Mouse (Mus musculus): ENCODE data around the gene Adarb1. TPM values are rescaled to one million over a fixed set of nuclear protein-coding genes. Genes with fewer than 3 reads are reported as not detected.

The Adarb1 gene
- total RNA-seq, 2 experiments from 2014 or later: 16.7 to 19.7 TPM

DNA sequence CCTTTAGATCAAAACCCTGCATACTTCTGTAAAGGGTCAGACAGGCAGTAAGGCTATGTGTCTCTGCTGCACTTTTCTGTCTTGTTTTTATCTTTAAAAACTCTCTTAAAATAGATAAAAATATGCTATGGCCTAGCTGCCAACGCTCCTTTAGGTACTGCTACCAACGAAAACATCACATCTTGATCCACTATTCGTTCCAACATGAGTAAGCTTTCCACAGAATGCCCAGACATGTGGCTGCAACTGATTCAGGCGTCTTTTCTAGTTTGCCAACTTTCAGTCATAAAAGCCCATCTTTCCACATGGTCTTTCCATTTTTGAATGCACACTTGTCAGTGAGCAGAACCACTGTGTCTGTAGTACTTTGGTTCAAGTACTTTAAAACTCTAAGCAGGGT is 77.0 kb downstream of the Adarb1 start:
- no peak for DNase-seq (ENCODE audit: low spot score)
- intact Hi-C loops (cut with DNase I): no loop called here

- intact Hi-C loops (cut with DNase I): no loop called here
- no peak for DNase-seq (ENCODE audit: low spot score)
These were observed 78.2 kb downstream of the Adarb1 start for GRCm38 (mm10) chr10:77339871-77340341.

GRCm38 (mm10) chr10:77333518-77333917 is 84.6 kb downstream of the Adarb1 start:
- DNase-seq (ENCODE audit: low spot score): no peak
- intact Hi-C loops (cut with DNase I): no loop called here

DNA sequence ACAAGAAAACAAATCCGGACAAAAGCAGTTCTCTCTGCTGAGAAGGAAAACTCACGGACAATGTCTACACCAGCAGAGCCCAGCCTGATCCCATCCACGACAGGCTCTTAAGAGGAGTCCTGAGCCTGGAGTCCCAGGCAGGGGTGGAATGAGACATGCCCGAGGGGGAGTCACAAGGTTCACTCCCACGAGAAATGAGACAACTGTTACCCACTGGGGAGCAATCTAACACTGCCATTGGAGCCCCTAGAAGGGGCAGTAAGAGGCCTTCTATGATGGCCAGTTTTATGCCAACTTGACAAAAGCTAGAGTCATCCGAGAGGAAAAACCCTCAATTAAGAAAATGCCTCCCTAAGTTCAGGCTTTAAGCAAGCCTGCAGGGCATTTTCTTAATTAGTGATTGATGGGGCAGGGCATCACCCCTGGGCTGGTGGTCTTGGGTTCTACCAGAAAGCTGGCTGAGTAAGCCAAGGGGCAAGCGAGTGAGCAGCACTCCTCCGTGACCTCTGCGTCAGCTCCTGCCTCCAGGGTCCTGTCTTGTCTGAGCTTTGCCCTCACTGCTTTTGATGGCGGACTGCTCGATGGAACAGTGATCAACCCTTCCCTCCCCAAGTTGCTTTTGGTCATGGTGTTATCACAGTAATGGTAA is 88.5 kb downstream of the Adarb1 start:
- intact Hi-C loops (cut with DNase I): no loop called here
- no peak for DNase-seq (ENCODE audit: low spot score)

DNA sequence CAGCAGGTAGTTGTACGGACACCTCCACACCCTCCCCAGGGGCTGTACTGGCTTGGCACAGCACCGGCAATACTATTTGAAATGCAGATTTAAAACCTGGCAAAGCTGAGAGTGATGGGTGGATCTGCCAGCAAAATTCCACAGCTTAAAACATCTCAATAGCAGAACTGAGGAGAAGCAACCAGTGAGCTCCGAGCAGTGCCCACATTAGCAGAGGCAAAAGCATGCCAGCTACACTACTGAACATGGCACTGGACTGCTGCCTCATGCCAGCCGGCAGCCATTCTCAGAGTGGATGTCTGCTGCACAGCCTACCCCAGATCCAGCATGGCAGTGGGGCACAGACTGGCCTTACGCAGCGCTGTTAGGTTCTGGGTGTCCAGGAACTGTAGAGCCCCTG is 93.4 kb downstream of the Adarb1 start:
- no peak for DNase-seq (ENCODE audit: low spot score)
- intact Hi-C loops (cut with DNase I): no loop called here

DNA sequence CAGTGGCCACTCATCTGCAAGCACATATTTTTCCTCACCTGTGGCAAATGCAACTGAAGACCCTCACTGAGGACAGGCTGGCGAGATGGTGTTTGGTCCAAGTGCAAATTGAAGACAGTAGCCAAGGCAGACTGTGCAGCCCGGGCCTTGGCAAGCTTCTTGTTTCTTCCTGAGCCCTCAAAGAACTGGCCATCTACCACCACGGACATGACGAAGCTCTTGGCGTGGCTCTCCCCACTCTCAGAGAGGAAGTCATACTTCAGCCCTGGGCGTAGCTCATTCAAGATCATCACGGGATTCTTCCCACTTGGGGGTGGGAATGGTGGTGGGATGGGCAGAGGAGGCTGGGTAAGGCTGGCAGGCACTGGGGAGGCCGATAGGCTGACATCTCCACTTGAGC is 96.5 kb downstream of the Adarb1 start:
- no peak for DNase-seq (ENCODE audit: low spot score)
- intact Hi-C loops (cut with DNase I): no loop called here

GRCm38 (mm10) chr10:77321001-77321400 is 97.1 kb downstream of the Adarb1 start:
- no peak for DNase-seq (ENCODE audit: low spot score)

GRCm38 (mm10) chr10:77315682-77316081 is 102.4 kb downstream of the Adarb1 start:
- no peak for DNase-seq (ENCODE audit: low spot score)
- intact Hi-C loops (cut with DNase I): no loop called here

More at GRCm38 (mm10) chr10:77321001-77321400, 97.1 kb downstream of the Adarb1 start:
- intact Hi-C loops (cut with DNase I): no loop called here

DNA sequence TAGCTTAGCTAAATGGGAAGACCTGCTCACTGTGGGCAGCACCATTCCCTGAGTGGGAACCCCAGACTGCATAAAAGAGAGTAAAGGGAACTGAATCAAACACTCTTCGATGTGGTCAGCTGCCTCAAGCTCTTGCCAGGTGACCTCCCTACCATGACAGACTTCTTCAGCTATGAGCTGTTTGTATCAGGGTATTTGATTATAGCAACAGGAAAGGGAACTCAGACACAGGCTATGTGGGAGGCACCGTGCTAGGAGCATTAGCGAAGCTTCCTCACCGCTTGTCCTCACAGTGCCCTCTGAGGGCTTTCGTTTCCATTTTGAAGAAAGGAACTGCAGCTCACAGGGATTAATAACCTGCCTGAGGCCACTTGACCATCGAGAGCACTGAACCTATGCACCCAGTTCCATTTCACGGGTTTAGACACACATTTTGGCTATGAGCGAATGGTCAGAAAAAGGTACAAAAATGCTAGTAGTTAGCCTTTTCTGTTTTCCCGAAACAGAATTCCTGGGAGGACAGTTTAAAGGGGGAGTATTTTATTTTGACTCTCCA is 103.3 kb downstream of the Adarb1 start:
- DNase-seq (ENCODE audit: low spot score): no peak
- intact Hi-C loops (cut with DNase I): no loop called here

DNA sequence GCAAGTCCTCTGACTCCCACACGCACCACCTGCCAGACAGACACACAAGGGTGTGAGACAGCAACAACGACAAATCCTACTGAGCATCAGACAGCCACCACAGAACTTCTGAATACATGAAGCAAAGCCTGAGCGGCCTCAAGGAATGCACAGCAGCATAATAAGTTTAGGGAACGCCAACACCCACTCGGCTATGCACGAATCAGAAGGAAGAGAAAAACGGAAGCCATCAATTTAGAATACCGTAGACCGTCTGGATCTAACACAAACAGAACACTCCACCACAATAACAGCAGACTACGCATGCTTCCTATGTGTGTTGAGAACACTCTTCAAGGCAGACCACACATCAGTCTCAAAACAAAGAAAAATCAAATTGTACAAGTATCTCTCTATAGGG is 109.1 kb downstream of the Adarb1 start:
- intact Hi-C loops (cut with DNase I): no loop called here
- DNase-seq (ENCODE audit: low spot score): no peak

- intact Hi-C loops (cut with DNase I): no loop called here
- no peak for DNase-seq (ENCODE audit: low spot score)
These were observed 112.3 kb downstream of the Adarb1 start for GRCm38 (mm10) chr10:77305766-77306165.

GRCm38 (mm10) chr10:77304840-77305533 is 113.1 kb downstream of the Adarb1 start:
- DNase-seq (ENCODE audit: low spot score): no peak
- intact Hi-C loops (cut with DNase I): no loop called here

DNA sequence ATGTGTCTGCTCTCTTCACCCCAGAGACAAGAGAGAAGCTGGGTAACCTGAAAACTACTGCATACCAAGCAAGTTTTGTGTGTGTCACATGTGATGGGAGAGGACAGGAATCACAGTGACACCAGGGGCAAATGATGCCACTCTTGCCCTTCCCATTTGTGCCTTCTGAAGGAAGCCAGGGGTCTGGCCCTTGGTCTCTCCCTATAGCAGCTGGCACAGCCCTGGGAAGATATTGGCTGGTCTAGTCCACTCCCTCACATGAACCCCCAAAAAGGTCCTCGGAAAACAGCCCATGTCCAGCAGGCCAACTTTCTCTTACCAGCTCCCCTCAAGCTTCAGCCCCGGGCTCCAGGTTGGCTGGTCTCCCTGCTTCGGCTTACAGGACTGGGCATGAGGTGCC is 113.7 kb downstream of the Adarb1 start:
- intact Hi-C loops (cut with DNase I): no loop called here
- DNase-seq (ENCODE audit: low spot score): no peak

GRCm38 (mm10) chr10:77300934-77301297 is 117.2 kb downstream of the Adarb1 start:
- no peak for DNase-seq (ENCODE audit: low spot score)
- intact Hi-C loops (cut with DNase I): no loop called here

DNA sequence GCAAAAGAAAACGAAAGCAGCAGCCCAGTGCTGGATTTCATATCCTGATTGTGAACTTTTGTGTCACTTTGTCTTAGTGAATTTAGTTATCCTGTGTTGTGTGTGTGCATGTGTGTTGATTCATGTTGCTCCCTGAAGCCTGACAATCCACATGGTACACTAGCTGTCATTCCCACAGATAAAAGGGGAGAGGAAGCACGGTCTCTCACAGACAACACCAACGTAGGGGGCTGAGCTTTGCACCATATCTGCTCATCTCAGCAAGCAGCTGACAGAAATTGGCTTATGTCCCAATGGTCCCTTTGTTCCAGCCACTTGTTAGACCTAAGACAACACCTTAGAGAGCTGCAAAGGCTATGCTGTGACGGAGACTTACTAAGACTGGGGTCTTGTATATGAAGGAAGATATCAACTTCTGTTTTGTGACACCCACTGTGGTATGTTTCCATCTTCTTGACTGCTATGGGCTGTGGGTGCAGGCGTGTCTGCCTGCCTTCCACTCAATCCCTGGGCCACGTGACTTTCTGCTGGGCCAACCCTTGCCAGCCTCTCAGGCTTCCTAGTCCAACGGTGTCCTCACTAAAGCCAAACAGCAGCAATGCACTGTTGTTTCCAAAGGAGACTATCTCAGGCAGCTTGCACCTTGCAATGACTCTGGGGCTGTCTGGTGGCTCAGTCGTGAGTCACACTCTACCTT is 117.7 kb downstream of the Adarb1 start:
- DNase-seq (ENCODE audit: low spot score): no peak
- intact Hi-C loops (cut with DNase I): no loop called here

GRCm38 (mm10) chr10:77299194-77299593 is 118.9 kb downstream of the Adarb1 start:
- no peak for DNase-seq (ENCODE audit: low spot score)
- intact Hi-C loops (cut with DNase I): no loop called here

DNA sequence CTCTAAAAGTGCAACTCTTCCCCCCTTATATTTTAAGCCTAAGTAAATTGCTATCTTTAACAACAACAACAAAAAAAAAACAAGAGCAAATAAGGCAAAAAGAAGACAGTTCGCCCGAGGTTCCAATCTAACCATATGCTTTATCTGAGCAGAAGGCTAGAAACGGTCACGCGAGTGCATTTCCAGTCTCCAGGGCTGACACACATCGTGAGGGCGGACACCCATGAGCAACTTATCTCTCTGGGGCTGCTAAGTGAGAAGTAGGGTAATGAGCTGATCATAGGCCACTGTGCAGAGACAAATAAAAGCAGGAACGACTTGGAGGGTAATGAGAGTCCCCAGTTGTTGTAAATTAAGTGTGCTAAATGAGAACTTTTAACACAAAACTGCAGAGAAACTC is 119.4 kb downstream of the Adarb1 start:
- no peak for DNase-seq (ENCODE audit: low spot score)
- intact Hi-C loops (cut with DNase I): no loop called here

GRCm38 (mm10) chr10:77294691-77295090 is 123.4 kb downstream of the Adarb1 start:
- intact Hi-C loops (cut with DNase I): no loop called here
- no peak for DNase-seq (ENCODE audit: low spot score)

DNA sequence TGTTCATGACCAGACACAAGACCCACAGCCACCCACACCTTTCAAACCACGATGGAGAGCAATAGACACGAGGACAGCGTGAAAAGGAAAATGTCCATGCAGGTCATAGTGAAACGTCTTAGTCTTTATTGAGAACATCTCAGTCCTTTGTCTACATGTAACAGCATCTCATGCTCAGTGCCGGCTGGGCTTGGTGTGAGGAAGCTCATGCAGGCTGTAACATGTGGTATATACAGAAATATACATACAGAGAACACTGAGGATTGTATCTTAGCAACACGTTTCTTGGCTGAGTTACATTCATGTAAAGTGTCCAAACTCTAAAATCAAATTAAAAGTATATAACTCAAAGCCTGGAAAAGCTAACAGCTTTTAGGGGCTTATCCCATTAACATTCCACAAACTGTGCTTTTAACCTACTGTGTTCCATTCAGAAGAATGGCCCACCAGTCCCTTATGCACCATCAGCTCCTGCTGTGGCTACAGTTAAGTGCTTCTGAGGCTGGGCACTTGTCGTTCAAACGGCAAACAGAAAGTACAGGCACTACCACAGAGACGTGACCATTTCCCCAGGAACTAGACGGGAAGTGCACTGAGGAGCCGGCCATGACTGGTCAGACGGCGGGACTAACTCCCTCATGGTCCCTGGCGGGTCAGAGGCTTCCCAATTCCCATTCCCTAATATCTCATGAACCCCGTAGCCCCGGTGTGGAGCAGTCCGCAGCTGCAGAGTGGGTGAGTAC is 127.3 kb downstream of the Adarb1 start:
- intact Hi-C loops (cut with DNase I): loop anchor here (2.0 kb wide), 1 partner anchor 62 kb away; no protein-coding TSS in a partner anchor
- no peak for DNase-seq (ENCODE audit: low spot score)

DNA sequence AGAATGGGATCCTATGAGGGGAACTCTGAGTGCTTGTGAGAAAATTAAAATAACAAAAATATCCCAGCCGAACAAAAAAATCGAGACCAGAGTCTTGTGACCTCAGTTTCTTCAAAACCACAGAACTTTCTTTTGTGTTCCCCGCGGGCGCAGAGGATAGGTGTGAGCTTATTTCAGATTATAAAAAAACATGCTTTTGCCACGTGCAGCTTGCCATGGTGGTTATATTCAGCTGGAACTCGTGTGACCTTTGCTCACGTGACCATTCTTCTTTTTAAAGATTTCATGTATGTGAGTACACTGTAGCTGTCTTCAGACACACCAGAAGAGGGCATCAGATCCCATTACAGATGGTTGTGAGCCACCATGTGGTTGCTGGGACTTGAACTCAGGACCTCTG is 128.5 kb downstream of the Adarb1 start:
- intact Hi-C loops (cut with DNase I): no loop called here
- no peak for DNase-seq (ENCODE audit: low spot score)

All from heart, postnatal 25 days (tissue).